15 mouse cellular contexts compared by ENCODE assay signal in the genomic region with DNA sequence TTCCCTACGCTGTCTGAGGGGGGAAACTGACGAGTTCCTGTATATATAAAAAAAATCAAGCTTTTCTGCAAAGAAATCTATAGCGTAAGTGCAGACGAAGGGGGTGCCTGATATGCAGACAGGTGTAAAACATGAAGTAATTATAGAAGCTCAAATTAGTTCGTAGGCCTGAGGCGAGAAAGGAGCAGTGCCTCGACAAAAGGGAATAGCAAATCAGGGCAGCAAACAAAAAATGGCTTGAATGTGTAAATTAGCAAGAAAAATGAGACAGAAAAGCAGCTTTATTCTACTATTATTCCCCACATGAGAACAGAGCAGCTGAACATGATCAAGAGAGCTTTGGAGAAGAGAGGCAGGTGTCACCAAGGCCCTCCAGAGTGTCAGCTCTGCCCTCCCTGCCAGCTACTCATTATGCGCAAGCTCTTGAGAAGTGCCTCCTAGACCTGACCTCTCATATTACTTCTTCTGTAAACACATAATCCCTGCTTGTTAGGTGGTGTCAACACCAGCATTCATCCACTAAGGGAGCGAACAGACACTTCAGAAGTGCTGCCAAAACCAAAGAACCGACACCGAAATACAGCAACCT. TPM values are rescaled to one million over a fixed set of nuclear protein-coding genes. Genes with fewer than 3 reads are reported as not detected.
DNase-seq lines count a peak whose midpoint lies in the region; ATAC-seq lines count a peak whose summit lies in the region.
"Had no signal": no experiment of that assay in that cellular context is flagged by ENCODE, and none has a peak within 500 bp of the region (broad histone marks: within the 10 kb centered on the region; RNA-seq: fewer than 3 reads in every experiment).

No protein-coding gene starts in this region.

- no peak overlapping the region for H3K4me3 ChIP-seq in forebrain, embryonic 15.5 days
- H3K4me3 ChIP-seq: heart, adult 2 months; liver, embryonic 15.5 days; stomach, embryonic 15.5 days had no signal

- DNase-seq in lung, postnatal 25 days (ENCODE audit: low spot score): peak; percentile 18
- no peak for DNase-seq in lung, postnatal 14 days
- peak; percentile 35 for DNase-seq in lung, postnatal 36 days
- DNase-seq in retina, embryonic 14.5 days (ENCODE audit: low spot score): peak; percentile 57
- no peak for DNase-seq in embryo, embryonic 10.5 days (ENCODE audit: low spot score)
- DNase-seq in cerebellum, postnatal 4 days (ENCODE audit: low spot score in 2 of 2): no peak
- DNase-seq in gastrocnemius, postnatal 14 days: no peak
- DNase-seq: cerebellum, adult 9-10 months; heart, adult 2 months; kidney, postnatal 10 days; right cerebral cortex, postnatal 4 days had no signal

- no peaks in the 10 kb centered on the region for H3K36me3 ChIP-seq in forebrain, embryonic 15.5 days
- H3K36me3 ChIP-seq: liver, embryonic 15.5 days; stomach, embryonic 15.5 days had no signal

- no peak overlapping the region for H3K4me2 ChIP-seq in forebrain, embryonic 15.5 days (replicated peaks)
- H3K4me2 ChIP-seq: liver, embryonic 15.5 days; stomach, embryonic 15.5 days had no signal

- ATAC-seq in forebrain, embryonic 15.5 days (replicated peaks): peak; percentile 60
- ATAC-seq: inflammation-experienced regulatory T-cells, adult 6 months had no signal

- peaks cover 34% of the 10 kb centered on the region for H3K4me1 ChIP-seq in forebrain, embryonic 15.5 days
- H3K4me1 ChIP-seq: liver, embryonic 15.5 days; stomach, embryonic 15.5 days had no signal

- intact Hi-C loops in gastrocnemius, postnatal 14 days (cut with DNase I; ENCODE audit: low total_unique reads): loop anchor here (10.0 kb wide), 1 partner anchor 232 kb away; no protein-coding TSS in a partner anchor

- peaks cover 21% of the 10 kb centered on the region; the same call in 1 of the 2 replicates for H3K27me3 ChIP-seq in forebrain, embryonic 15.5 days
- H3K27me3 ChIP-seq: liver, embryonic 15.5 days; stomach, embryonic 15.5 days had no signal

- WGBS in forebrain, embryonic 15.5 days: 9% methylated on average over 11 of the region's 11 CpGs

- peak overlapping the region; percentile 47 for H3K27ac ChIP-seq in forebrain, embryonic 15.5 days (replicated peaks)
- H3K27ac ChIP-seq: heart, adult 2 months; liver, embryonic 15.5 days; stomach, embryonic 15.5 days had no signal

- H3K9ac ChIP-seq in forebrain, embryonic 15.5 days (replicated peaks): no peak overlapping the region
- H3K9ac ChIP-seq: liver, embryonic 15.5 days; stomach, embryonic 15.5 days had no signal

- H3K9me3 ChIP-seq in forebrain, embryonic 15.5 days: no peaks in the 10 kb centered on the region
- H3K9me3 ChIP-seq: liver, embryonic 15.5 days; stomach, embryonic 15.5 days had no signal

RNA-seq across cellular contexts. Expression of a gene that starts 25.6 kb away (rescaled TPM):
- polyA plus RNA-seq in forebrain, embryonic 15.5 days (2015; fragmentation: Nextera tagmentation; extraction: Ambion mirVana): 16.8 and 17.8 TPM in 2 replicates
- total RNA-seq in gastrocnemius, postnatal 14 days (2021): 1 to 10 TPM; 1.8 to 2.2 TPM
- polyA plus RNA-seq: inflammation-experienced regulatory T-cells, adult 6 months had no signal

Comparison
In these comparisons a context has a peak if more than half of its experiments do, and no peak if none do; other contexts are left out.
1. DNase-seq: peak in lung, postnatal 25 days (single experiment), lung, postnatal 36 days (single experiment) and retina, embryonic 14.5 days (single experiment); none in lung, postnatal 14 days (single experiment), embryo, embryonic 10.5 days (single experiment), cerebellum, postnatal 4 days (0 of 2) and gastrocnemius, postnatal 14 days (single experiment).